Mouse (Mus musculus): ENCODE measurements around the gene Cntn1. TPM values are rescaled to one million over a fixed set of nuclear protein-coding genes. Genes with fewer than 3 reads are reported as not detected.

Cntn1 gene
- polyA plus RNA-seq, 1 experiment = 0.11 TPM

- 24% methylated on average over 7 of the region's 7 CpGs for WGBS
Observed at GRCm38 (mm10) chr15:92264980-92265707, 214.2 kb downstream of the Cntn1 start.

GRCm38 (mm10) chr15:92268341-92268740, 217.4 kb downstream of the Cntn1 start:
- no peak for TF ChIP-seq POLR2A (IDR thresholded peaks at IDR 0.05; ENCODE audit: low read depth, low read length)
- Histone ChIP-seq H3K36me3 (ENCODE audit: control insufficient read depth, insufficient read depth, low read length) (no peaks in the 10 kb centered on the region), H3K27me3 (ENCODE audit: control insufficient read depth, insufficient read depth, low read length) (no peaks in the 10 kb centered on the region), H3K27ac (ENCODE audit: insufficient read depth, low read depth, low read length) (no peak overlapping the region), H3K4me1 (ENCODE audit: control insufficient read depth, insufficient read depth, insufficient read length, low read length) (no peaks in the 10 kb centered on the region), H3K4me3 (ENCODE audit: low read depth, low read length) (no peak overlapping the region)
- WGBS = 57% methylated on average over 3 of the region's 3 CpGs

More at GRCm38 (mm10) chr15:92264980-92265707, 214.2 kb downstream of the Cntn1 start:
- Histone ChIP-seq H3K27ac (ENCODE audit: insufficient read depth, low read depth, low read length) (no peak overlapping the region), H3K4me1 (ENCODE audit: control insufficient read depth, insufficient read depth, insufficient read length, low read length) (no peaks in the 10 kb centered on the region), H3K27me3 (ENCODE audit: control insufficient read depth, insufficient read depth, low read length) (no peaks in the 10 kb centered on the region), H3K4me3 (ENCODE audit: low read depth, low read length) (no peak overlapping the region), H3K36me3 (ENCODE audit: control insufficient read depth, insufficient read depth, low read length) (no peaks in the 10 kb centered on the region)
- TF ChIP-seq CTCF (IDR thresholded peaks at IDR 0.05; ENCODE audit: extremely low read depth, insufficient read length, insufficient replicate concordance, low read depth, low read length) (no peak), POLR2A (IDR thresholded peaks at IDR 0.05; ENCODE audit: low read depth, low read length) (no peak)

- no peak for TF ChIP-seq CTCF (IDR thresholded peaks at IDR 0.05; ENCODE audit: extremely low read depth, insufficient read length, insufficient replicate concordance, low read depth, low read length)
- TF ChIP-seq POLR2A (IDR thresholded peaks at IDR 0.05; ENCODE audit: low read depth, low read length) = no peak
- Histone ChIP-seq H3K36me3 (ENCODE audit: control insufficient read depth, insufficient read depth, low read length) (no peaks in the 10 kb centered on the region), H3K4me3 (ENCODE audit: low read depth, low read length) (no peak overlapping the region), H3K27me3 (ENCODE audit: control insufficient read depth, insufficient read depth, low read length) (no peaks in the 10 kb centered on the region), H3K27ac (ENCODE audit: insufficient read depth, low read depth, low read length) (no peak overlapping the region), H3K4me1 (ENCODE audit: control insufficient read depth, insufficient read depth, insufficient read length, low read length) (no peaks in the 10 kb centered on the region)
- 84% methylated on average over 18 of the region's 18 CpGs for WGBS
Observed at GRCm38 (mm10) chr15:92268741-92269322, 217.9 kb downstream of the Cntn1 start.

GRCm38 (mm10) chr15:92271801-92272365, 220.9 kb downstream of the Cntn1 start:
- H3K27ac ChIP-seq (ENCODE audit: insufficient read depth, low read depth, low read length) = no peak overlapping the region
- no peak overlapping the region for H3K4me3 ChIP-seq (ENCODE audit: low read depth, low read length)
- 81% methylated on average over 6 of the region's 6 CpGs for WGBS
- no peaks in the 10 kb centered on the region for H3K27me3 ChIP-seq (ENCODE audit: control insufficient read depth, insufficient read depth, low read length)
- H3K4me1 ChIP-seq (ENCODE audit: control insufficient read depth, insufficient read depth, insufficient read length, low read length) = no peaks in the 10 kb centered on the region
- no peak for TF ChIP-seq POLR2A (IDR thresholded peaks at IDR 0.05; ENCODE audit: low read depth, low read length)
- no peak for TF ChIP-seq CTCF (IDR thresholded peaks at IDR 0.05; ENCODE audit: extremely low read depth, insufficient read length, insufficient replicate concordance, low read depth, low read length)
- H3K36me3 ChIP-seq (ENCODE audit: control insufficient read depth, insufficient read depth, low read length) = no peaks in the 10 kb centered on the region

- TF ChIP-seq CTCF (IDR thresholded peaks at IDR 0.05; ENCODE audit: extremely low read depth, insufficient read length, insufficient replicate concordance, low read depth, low read length) (no peak), POLR2A (IDR thresholded peaks at IDR 0.05; ENCODE audit: low read depth, low read length) (no peak)
- WGBS = 48% methylated on average over 4 of the region's 4 CpGs
Observed at GRCm38 (mm10) chr15:92276826-92277225, 225.9 kb downstream of the Cntn1 start.

GRCm38 (mm10) chr15:92277984-92278383, 227.0 kb downstream of the Cntn1 start:
- Histone ChIP-seq H3K4me3 (ENCODE audit: low read depth, low read length) (no peak overlapping the region), H3K27ac (ENCODE audit: insufficient read depth, low read depth, low read length) (no peak overlapping the region), H3K27me3 (ENCODE audit: control insufficient read depth, insufficient read depth, low read length) (no peaks in the 10 kb centered on the region), H3K4me1 (ENCODE audit: control insufficient read depth, insufficient read depth, insufficient read length, low read length) (no peaks in the 10 kb centered on the region), H3K36me3 (ENCODE audit: control insufficient read depth, insufficient read depth, low read length) (no peaks in the 10 kb centered on the region)
- 69% methylated on average over 4 of the region's 4 CpGs for WGBS
- TF ChIP-seq CTCF (IDR thresholded peaks at IDR 0.05; ENCODE audit: extremely low read depth, insufficient read length, insufficient replicate concordance, low read depth, low read length) (no peak), POLR2A (IDR thresholded peaks at IDR 0.05; ENCODE audit: low read depth, low read length) (no peak)

More at GRCm38 (mm10) chr15:92276826-92277225, 225.9 kb downstream of the Cntn1 start:
- Histone ChIP-seq H3K4me3 (ENCODE audit: low read depth, low read length) (no peak overlapping the region), H3K4me1 (ENCODE audit: control insufficient read depth, insufficient read depth, insufficient read length, low read length) (no peaks in the 10 kb centered on the region), H3K36me3 (ENCODE audit: control insufficient read depth, insufficient read depth, low read length) (no peaks in the 10 kb centered on the region), H3K27me3 (ENCODE audit: control insufficient read depth, insufficient read depth, low read length) (no peaks in the 10 kb centered on the region), H3K27ac (ENCODE audit: insufficient read depth, low read depth, low read length) (no peak overlapping the region)

- H3K36me3 ChIP-seq (ENCODE audit: control insufficient read depth, insufficient read depth, low read length) = no peaks in the 10 kb centered on the region
- no peak overlapping the region for H3K4me3 ChIP-seq (ENCODE audit: low read depth, low read length)
- no peak for TF ChIP-seq POLR2A (IDR thresholded peaks at IDR 0.05; ENCODE audit: low read depth, low read length)
- no peaks in the 10 kb centered on the region for H3K4me1 ChIP-seq (ENCODE audit: control insufficient read depth, insufficient read depth, insufficient read length, low read length)
- H3K27me3 ChIP-seq (ENCODE audit: control insufficient read depth, insufficient read depth, low read length) = no peaks in the 10 kb centered on the region
- WGBS = 70% methylated on average over 6 of the region's 6 CpGs
- no peak overlapping the region for H3K27ac ChIP-seq (ENCODE audit: insufficient read depth, low read depth, low read length)
Observed at GRCm38 (mm10) chr15:92280966-92281365, 230.0 kb downstream of the Cntn1 start.

Measured in small intestine, adult 2 months (tissue).